Mouse (Mus musculus) brain, embryonic 14.5 days (tissue): Measurements from ENCODE around the gene Btc.

Source experiments
- CTCF ChIP-seq: fragments of 200-500 bp; IDR thresholded peaks from 2 replicates; pipeline ENCODE4 v1.5.1; 2012; ENCODE audit warnings: inconsistent platforms, mild to moderate bottlenecking, moderate library complexity, borderline replicate concordance; ENCODE audit not compliant: insufficient read depth, insufficient read length; ENCODE audit errors: extremely low read depth
- POLR2A ChIP-seq: fragments of 200-500 bp; IDR thresholded peaks from 2 replicates; pipeline ENCODE4 v1.6.1; 2012; ENCODE audit warnings: mild to moderate bottlenecking, inconsistent platforms, borderline replicate concordance; ENCODE audit not compliant: poor library complexity, insufficient read depth, insufficient read length, severe bottlenecking; ENCODE audit errors: extremely low read depth

DNA sequence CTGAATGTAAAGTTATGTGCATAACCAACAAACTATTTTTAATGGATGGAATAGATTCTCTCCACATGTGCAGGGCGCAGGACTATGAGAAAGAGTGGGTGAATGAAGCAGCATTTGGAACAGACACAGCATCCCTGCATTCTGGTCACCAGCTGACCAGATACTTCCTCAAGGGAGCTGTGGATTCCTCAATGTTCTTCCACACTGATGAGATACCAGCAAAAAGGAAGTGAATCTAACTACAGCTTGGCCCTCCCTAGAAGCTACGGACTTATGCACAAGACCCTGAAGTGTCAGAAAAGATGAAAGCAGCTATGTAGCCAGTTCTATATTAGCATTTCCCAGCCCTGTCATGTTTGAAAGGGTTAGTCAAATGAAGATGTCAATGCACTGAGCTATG lies 57.7 kb downstream of the Btc start:
- TF ChIP-seq CTCF: no peak
- no peak for TF ChIP-seq POLR2A
